In genomic region chr4:135254321-135254720, GRCm38 (mm10) we compare ENCODE assay signal across 8 mouse cellular contexts. TPM values are rescaled to one million over a fixed set of nuclear protein-coding genes. Genes with fewer than 3 reads are reported as not detected.
DNase-seq lines count a peak whose midpoint lies in the region; ATAC-seq and TF ChIP-seq lines count a peak whose summit lies in the region.

No protein-coding gene starts in this region.

- no peak overlapping the region for H3ac ChIP-seq in myocyte (ENCODE audit: control insufficient read depth, insufficient read length)

- peak overlapping the region; percentile 52 for H3K9ac ChIP-seq in kidney, embryonic 16.5 days (replicated peaks; ENCODE audit: low read length)
- no peak overlapping the region for H3K9ac ChIP-seq in forebrain, postnatal 0 days
- H3K9ac ChIP-seq in limb, embryonic 12.5 days (replicated peaks): no peak overlapping the region

- H3K9me3 ChIP-seq in kidney, embryonic 16.5 days (ENCODE audit: low read length): no peaks in the 10 kb centered on the region
- no peaks in the 10 kb centered on the region for H3K9me3 ChIP-seq in forebrain, postnatal 0 days (ENCODE audit: low read length)
- 0 out of 2 replicates have a peak, but pooled peaks cover 2% of the 10 kb centered on the region for H3K9me3 ChIP-seq in limb, embryonic 12.5 days

- H3K36me3 ChIP-seq in kidney, embryonic 16.5 days (ENCODE audit: insufficient read depth, low read length): peaks cover 6% of the 10 kb centered on the region; the same call in 1 of the 2 replicates
- no peaks in the 10 kb centered on the region for H3K36me3 ChIP-seq in forebrain, postnatal 0 days (ENCODE audit: insufficient read depth)
- H3K36me3 ChIP-seq in limb, embryonic 12.5 days: peaks cover 4% of the 10 kb centered on the region; the same call in 1 of the 2 replicates
- peaks cover 13% of the 10 kb centered on the region for H3K36me3 ChIP-seq in myocyte (ENCODE audit: control insufficient read depth, insufficient read depth)

- TF ChIP-seq CTCF in forebrain, postnatal 0 days (IDR thresholded peaks at IDR 0.05; ENCODE audit: low read depth): no peak

- 62% methylated on average over 4 of the region's 4 CpGs for WGBS in kidney, embryonic 16.5 days
- 50% methylated on average over 4 of the region's 4 CpGs for WGBS in forebrain, postnatal 0 days
- WGBS in limb, embryonic 12.5 days: 88% methylated on average over 4 of the region's 4 CpGs

- peaks cover 63% of the 10 kb centered on the region for H3K4me1 ChIP-seq in kidney, embryonic 16.5 days (ENCODE audit: insufficient read depth, low read length)
- no peaks in the 10 kb centered on the region for H3K4me1 ChIP-seq in forebrain, postnatal 0 days (ENCODE audit: insufficient read depth)
- peaks cover 58% of the 10 kb centered on the region for H3K4me1 ChIP-seq in limb, embryonic 12.5 days (replicated peaks)

- H3K27me3 ChIP-seq in kidney, embryonic 16.5 days (ENCODE audit: insufficient read depth, low read length): no peaks in the 10 kb centered on the region
- H3K27me3 ChIP-seq in forebrain, postnatal 0 days (ENCODE audit: insufficient read depth, low read length): no peaks in the 10 kb centered on the region
- H3K27me3 ChIP-seq in limb, embryonic 12.5 days: no peaks in the 10 kb centered on the region
- H3K27me3 ChIP-seq in myocyte (ENCODE audit: control insufficient read depth, insufficient read depth, insufficient read length): no peaks in the 10 kb centered on the region

- ATAC-seq in kidney, embryonic 16.5 days (ENCODE audit: low FRiP score, low TSS enrichment): 0 out of 2 replicates have a peak, but pooled peaks have one; percentile 26
- ATAC-seq in forebrain, postnatal 0 days: no peak
- ATAC-seq in limb, embryonic 12.5 days (ENCODE audit: insufficient number of reproducible peaks, insufficient read depth, low FRiP score, low TSS enrichment, low read depth): no peak

- peak overlapping the region; percentile 17; the same call in 1 of the 2 replicates for H3K4me2 ChIP-seq in kidney, embryonic 16.5 days (replicated peaks; ENCODE audit: low read depth, low read length)
- no peak overlapping the region for H3K4me2 ChIP-seq in forebrain, postnatal 0 days (ENCODE audit: low read depth)
- H3K4me2 ChIP-seq in limb, embryonic 12.5 days: no peak overlapping the region
- peak overlapping the region; percentile 73 for H3K4me2 ChIP-seq in myocyte (ENCODE audit: low read depth)

- H3K4me3 ChIP-seq in kidney, embryonic 16.5 days (ENCODE audit: low read length): no peak overlapping the region
- no peak overlapping the region for H3K4me3 ChIP-seq in forebrain, postnatal 0 days (ENCODE audit: low read depth, low read length)
- H3K4me3 ChIP-seq in limb, embryonic 12.5 days (replicated peaks): no peak overlapping the region
- H3K4me3 ChIP-seq in myocyte: no peak overlapping the region

- no peak for DNase-seq in kidney, adult 8-10 months
- DNase-seq in forebrain, postnatal 0 days: no peak
- no peak for DNase-seq in urinary bladder, postnatal 25 days (ENCODE audit: low spot score)
- no peak for DNase-seq in cerebellum, postnatal 36 days
- DNase-seq in kidney, postnatal 10 days: no peak

- H3K79me2 ChIP-seq in myocyte (ENCODE audit: control insufficient read depth, insufficient read depth): peaks cover 99% of the 10 kb centered on the region

- TF ChIP-seq POLR2A in myocyte (IDR thresholded peaks at IDR 0.05; ENCODE audit: insufficient read length, low read depth): no peak

- H3K27ac ChIP-seq in kidney, embryonic 16.5 days (ENCODE audit: low read length): peak overlapping the region; percentile 97
- H3K27ac ChIP-seq in forebrain, postnatal 0 days (ENCODE audit: low read depth, low read length): 0 out of 2 replicates have a peak overlapping the region, but pooled peaks have one; percentile 21
- peak overlapping the region; percentile 67 for H3K27ac ChIP-seq in limb, embryonic 12.5 days

TF ChIP-seq in myocyte, 11 proteins besides CTCF, POLR2A, EP300 and RAD21:
- TF ChIP-seq USF1 (IDR thresholded peaks at IDR 0.05; ENCODE audit: low read depth) (no peak), MAX (IDR thresholded peaks at IDR 0.05; ENCODE audit: low read depth) (no peak), MYOG (IDR thresholded peaks at IDR 0.05; ENCODE audit: control insufficient read depth in 1 of 3, insufficient read depth in 1 of 3, insufficient read length in 2 of 3, low read depth in 2 of 3) (no peak), POLR2AphosphoS2 (IDR thresholded peaks at IDR 0.05; ENCODE audit: insufficient read length, low read depth) (no peak), TCF12 (IDR thresholded peaks at IDR 0.05; ENCODE audit: insufficient read depth, poor library complexity, severe bottlenecking) (no peak), CEBPB (IDR thresholded peaks at IDR 0.05; ENCODE audit: insufficient read depth, poor library complexity, severe bottlenecking) (no peak), SRF (IDR thresholded peaks at IDR 0.05; ENCODE audit: control insufficient read depth, insufficient read length, low read depth) (no peak), REST (IDR thresholded peaks at IDR 0.05; ENCODE audit: insufficient read depth, insufficient read length) (no peak)

RNA-seq across cellular contexts. Expression of gene Clic4, which starts 18.3 kb away (rescaled TPM):
- 209 and 228 TPM in 2 replicates for polyA plus RNA-seq in kidney, embryonic 16.5 days (2015; fragmentation: Nextera tagmentation; extraction: Ambion mirVana)
- 44.0 and 65.2 TPM in 2 replicates for total RNA-seq in forebrain, postnatal 0 days (2014; rRNA removed)
- 34.5 and 41.5 TPM in 2 replicates for polyA plus RNA-seq in forebrain, postnatal 0 days (2015; fragmentation: Nextera tagmentation; extraction: Ambion mirVana)
- 191 and 199 TPM in 2 replicates for polyA plus RNA-seq in limb, embryonic 12.5 days (2016; fragmentation: Nextera tagmentation; extraction: Ambion mirVana)
- polyA plus RNA-seq in myocyte (2012; fragmentation: generic; extraction: Trizol): 250 TPM

Comparison
In these comparisons a context has a peak if more than half of its experiments do, and no peak if none do; other contexts are left out.
1. H3K27ac ChIP-seq: peak in every context shown above with its lines; median percentile 97 in kidney, embryonic 16.5 days; 67 in limb, embryonic 12.5 days; 21 in forebrain, postnatal 0 days.
2. H3K4me2 ChIP-seq: peak in kidney, embryonic 16.5 days (single experiment) and myocyte (single experiment); none in forebrain, postnatal 0 days (single experiment) and limb, embryonic 12.5 days (single experiment).